Mouse (Mus musculus): Measurements from ENCODE around the gene Chrd. TPM values are rescaled to one million over a fixed set of nuclear protein-coding genes. Genes with fewer than 3 reads are reported as not detected.

Chrd gene
- polyA plus RNA-seq, 1 experiment, result 3.6 TPM

- DNase-seq, result no peak
- no peak overlapping the region for H3K4me3 ChIP-seq (ENCODE audit: control insufficient read depth, insufficient read depth, low read length)
- 39% methylated on average over 5 of the region's 5 CpGs for WGBS
- H3K4me1 ChIP-seq (replicated peaks; ENCODE audit: control insufficient read depth, insufficient read depth, low read length), result 0 out of 2 replicates have a peak, but pooled peaks cover 3% of the 10 kb centered on the region
- no peak overlapping the region for H3K27ac ChIP-seq (ENCODE audit: control insufficient read depth, insufficient read depth, low read length)
- H3K27me3 ChIP-seq (ENCODE audit: control insufficient read depth, insufficient read depth, low read length), result peaks cover 18% of the 10 kb centered on the region
- no peak for TF ChIP-seq POLR2A (IDR thresholded peaks at IDR 0.05; ENCODE audit: control insufficient read depth, extremely low read depth, insufficient read depth, low read length, poor library complexity)
- no peak for TF ChIP-seq CTCF (IDR thresholded peaks at IDR 0.05; ENCODE audit: borderline replicate concordance, control insufficient read depth, extremely low read depth, insufficient read depth, low read length, poor library complexity)
- H3K36me3 ChIP-seq (ENCODE audit: control insufficient read depth, insufficient read depth, low read length), result no peaks in the 10 kb centered on the region
Observed at GRCm38 (mm10) chr16:20730293-20730711, 2.6 kb upstream of the Chrd start.

GRCm38 (mm10) chr16:20731688-20732087, 1.2 kb upstream of the Chrd start:
- Histone ChIP-seq H3K4me1 (replicated peaks; ENCODE audit: control insufficient read depth, insufficient read depth, low read length) (0 out of 2 replicates have a peak, but pooled peaks cover 3% of the 10 kb centered on the region), H3K36me3 (ENCODE audit: control insufficient read depth, insufficient read depth, low read length) (no peaks in the 10 kb centered on the region), H3K27ac (ENCODE audit: control insufficient read depth, insufficient read depth, low read length) (no peak overlapping the region), H3K27me3 (ENCODE audit: control insufficient read depth, insufficient read depth, low read length) (peaks cover 21% of the 10 kb centered on the region), H3K4me3 (ENCODE audit: control insufficient read depth, insufficient read depth, low read length) (no peak overlapping the region)
- no peak for TF ChIP-seq CTCF (IDR thresholded peaks at IDR 0.05; ENCODE audit: borderline replicate concordance, control insufficient read depth, extremely low read depth, insufficient read depth, low read length, poor library complexity)
- no peak for TF ChIP-seq POLR2A (IDR thresholded peaks at IDR 0.05; ENCODE audit: control insufficient read depth, extremely low read depth, insufficient read depth, low read length, poor library complexity)
- WGBS, result 79% methylated on average over 5 of the region's 5 CpGs
- no peak for DNase-seq

GRCm38 (mm10) chr16:20732251-20732924, 539 bp upstream of the Chrd start:
- Histone ChIP-seq H3K27ac (ENCODE audit: control insufficient read depth, insufficient read depth, low read length) (no peak overlapping the region), H3K4me1 (replicated peaks; ENCODE audit: control insufficient read depth, insufficient read depth, low read length) (0 out of 2 replicates have a peak, but pooled peaks cover 3% of the 10 kb centered on the region), H3K36me3 (ENCODE audit: control insufficient read depth, insufficient read depth, low read length) (no peaks in the 10 kb centered on the region), H3K27me3 (ENCODE audit: control insufficient read depth, insufficient read depth, low read length) (peaks cover 21% of the 10 kb centered on the region), H3K4me3 (ENCODE audit: control insufficient read depth, insufficient read depth, low read length) (no peak overlapping the region)
- no peak for DNase-seq
- TF ChIP-seq CTCF (IDR thresholded peaks at IDR 0.05; ENCODE audit: borderline replicate concordance, control insufficient read depth, extremely low read depth, insufficient read depth, low read length, poor library complexity) (no peak), POLR2A (IDR thresholded peaks at IDR 0.05; ENCODE audit: control insufficient read depth, extremely low read depth, insufficient read depth, low read length, poor library complexity) (no peak)
- WGBS, result 8% methylated on average over 20 of the region's 30 CpGs

GRCm38 (mm10) chr16:20733731-20734730, 1.1 kb downstream of the Chrd start, which contains the start of gene Thpo:
Thpo (minus strand) TSS chr16:20734511.
- no peak within 1 kb of the TSS for H3K27ac ChIP-seq (ENCODE audit: control insufficient read depth, insufficient read depth, low read length)
- H3K36me3 ChIP-seq (ENCODE audit: control insufficient read depth, insufficient read depth, low read length), result no peaks in the 10 kb centered on the region
- TF ChIP-seq CTCF (IDR thresholded peaks at IDR 0.05; ENCODE audit: borderline replicate concordance, control insufficient read depth, extremely low read depth, insufficient read depth, low read length, poor library complexity) (no peak), POLR2A (IDR thresholded peaks at IDR 0.05; ENCODE audit: control insufficient read depth, extremely low read depth, insufficient read depth, low read length, poor library complexity) (no peak)
- 6% methylated on average over 45 of the region's 45 CpGs for WGBS
- H3K27me3 ChIP-seq (ENCODE audit: control insufficient read depth, insufficient read depth, low read length), result peaks cover 21% of the 10 kb centered on the region
- DNase-seq, result no peak
- 0 out of 2 replicates have a peak, but pooled peaks cover 3% of the 10 kb centered on the region for H3K4me1 ChIP-seq (replicated peaks; ENCODE audit: control insufficient read depth, insufficient read depth, low read length)
- 0 out of 2 replicates have a peak within 1 kb of the TSS, but pooled peaks have one; percentile 14 for H3K4me3 ChIP-seq (ENCODE audit: control insufficient read depth, insufficient read depth, low read length)

GRCm38 (mm10) chr16:20735651-20736050, 2.7 kb downstream of the Chrd start:
- Histone ChIP-seq H3K4me3 (ENCODE audit: control insufficient read depth, insufficient read depth, low read length) (no peak overlapping the region), H3K4me1 (replicated peaks; ENCODE audit: control insufficient read depth, insufficient read depth, low read length) (0 out of 2 replicates have a peak, but pooled peaks cover 3% of the 10 kb centered on the region), H3K27me3 (ENCODE audit: control insufficient read depth, insufficient read depth, low read length) (peaks cover 21% of the 10 kb centered on the region), H3K27ac (ENCODE audit: control insufficient read depth, insufficient read depth, low read length) (no peak overlapping the region), H3K36me3 (ENCODE audit: control insufficient read depth, insufficient read depth, low read length) (no peaks in the 10 kb centered on the region)
- DNase-seq, result no peak
- TF ChIP-seq CTCF (IDR thresholded peaks at IDR 0.05; ENCODE audit: borderline replicate concordance, control insufficient read depth, extremely low read depth, insufficient read depth, low read length, poor library complexity) (no peak), POLR2A (IDR thresholded peaks at IDR 0.05; ENCODE audit: control insufficient read depth, extremely low read depth, insufficient read depth, low read length, poor library complexity) (no peak)
- 79% methylated on average over 5 of the region's 5 CpGs for WGBS

- Histone ChIP-seq H3K4me3 (ENCODE audit: control insufficient read depth, insufficient read depth, low read length) (no peak overlapping the region), H3K27me3 (ENCODE audit: control insufficient read depth, insufficient read depth, low read length) (peaks cover 21% of the 10 kb centered on the region), H3K27ac (ENCODE audit: control insufficient read depth, insufficient read depth, low read length) (no peak overlapping the region), H3K4me1 (replicated peaks; ENCODE audit: control insufficient read depth, insufficient read depth, low read length) (0 out of 2 replicates have a peak, but pooled peaks cover 3% of the 10 kb centered on the region), H3K36me3 (ENCODE audit: control insufficient read depth, insufficient read depth, low read length) (no peaks in the 10 kb centered on the region)
- WGBS, result 91% methylated on average over 7 of the region's 7 CpGs
- TF ChIP-seq CTCF (IDR thresholded peaks at IDR 0.05; ENCODE audit: borderline replicate concordance, control insufficient read depth, extremely low read depth, insufficient read depth, low read length, poor library complexity), result no peak
- no peak for TF ChIP-seq POLR2A (IDR thresholded peaks at IDR 0.05; ENCODE audit: control insufficient read depth, extremely low read depth, insufficient read depth, low read length, poor library complexity)
- DNase-seq, result no peak
Observed at GRCm38 (mm10) chr16:20736168-20736567, 3.2 kb downstream of the Chrd start.
